Mouse (Mus musculus): ENCODE measurements around the gene Ist1. TPM values are rescaled to one million over a fixed set of nuclear protein-coding genes. Genes with fewer than 3 reads are reported as not detected.

Ist1 gene
- total RNA-seq, 2 experiments from 2014 or later: 60.4 to 64.6 TPM

- DNase-seq: no peak
These were observed 11.5 kb downstream of the Ist1 start for GRCm38 (mm10) chr8:109681535-109681934.

GRCm38 (mm10) chr8:109675896-109676643, 17.0 kb downstream of the Ist1 start:
- DNase-seq: no peak

GRCm38 (mm10) chr8:109673596-109673995, 19.5 kb downstream of the Ist1 start:
- no peak for DNase-seq

- DNase-seq: no peak
These were observed 20.4 kb downstream of the Ist1 start for GRCm38 (mm10) chr8:109672656-109673055.

- DNase-seq: no peak
These were observed 26.4 kb downstream of the Ist1 start for GRCm38 (mm10) chr8:109666616-109667015.

- DNase-seq: no peak
These were observed 30.7 kb downstream of the Ist1 start for GRCm38 (mm10) chr8:109662328-109662727.

- no peak for DNase-seq
These were observed 36.2 kb downstream of the Ist1 start for GRCm38 (mm10) chr8:109656860-109657259.

GRCm38 (mm10) chr8:109650801-109651200, 42.3 kb downstream of the Ist1 start:
- DNase-seq: no peak

- DNase-seq: peak; percentile 21
These were observed 44.6 kb downstream of the Ist1 start for GRCm38 (mm10) chr8:109648469-109648868.

- no peak for DNase-seq
These were observed 45.7 kb downstream of the Ist1 start for GRCm38 (mm10) chr8:109647331-109647730.

- no peak for DNase-seq
These were observed 51.8 kb downstream of the Ist1 start for GRCm38 (mm10) chr8:109641236-109641635.

GRCm38 (mm10) chr8:109640410-109640809, 52.6 kb downstream of the Ist1 start:
- DNase-seq: no peak

GRCm38 (mm10) chr8:109638851-109639250, 54.2 kb downstream of the Ist1 start:
- no peak for DNase-seq

GRCm38 (mm10) chr8:109635146-109635545, 57.9 kb downstream of the Ist1 start:
- no peak for DNase-seq

- no peak for DNase-seq
These were observed 60.6 kb downstream of the Ist1 start for GRCm38 (mm10) chr8:109632498-109632897.

- DNase-seq: no peak
These were observed 64.4 kb downstream of the Ist1 start for GRCm38 (mm10) chr8:109628638-109629037.

Other genes starting within 250 kb of the Ist1 start
- gene Pmfbp1, start 199.2 kb downstream of the Ist1 start, total RNA-seq (2021): not detected
- gene Dhx38, start 127.4 kb downstream of the Ist1 start, total RNA-seq (2021): 10 to 100 TPM; 18.7 to 19.9 TPM
- gene Txnl4b, start 127.4 kb downstream of the Ist1 start, total RNA-seq (2021): 1 to 10 TPM; 5.6 to 6.7 TPM
- gene Hp, start 114.1 kb downstream of the Ist1 start, total RNA-seq (2021): 1 to 10 TPM in 1 of 2 experiments, under 1 TPM in 1; 0.99 to 1.2 TPM
- 10 to 100 TPM; 19.6 to 23.1 TPM for gene Dhodh, start 84.6 kb downstream of the Ist1 start, total RNA-seq (2021)
- not detected for gene Pkd1l3, start 78.7 kb downstream of the Ist1 start, total RNA-seq (2021)
- gene Zfp821, start 12.3 kb upstream of the Ist1 start, total RNA-seq (2021): 10 to 100 TPM; 23.3 to 24.3 TPM
- 10 to 100 TPM; 33.6 to 34.4 TPM for gene Atxn1l, start 44.5 kb upstream of the Ist1 start, total RNA-seq (2021)
- gene Ap1g1, start 85.3 kb upstream of the Ist1 start, total RNA-seq (2021): 10 to 100 TPM; 51.8 to 55.9 TPM
- 1 to 10 TPM; 6.0 to 6.5 TPM for gene Phlpp2, start 175.3 kb upstream of the Ist1 start, total RNA-seq (2021)